Mouse (Mus musculus): ENCODE results near the gene Znrd1as. TPM values are rescaled to one million over a fixed set of nuclear protein-coding genes. Genes with fewer than 3 reads are reported as not detected.
"Not testable (repeated sequence)": the region's sequence is repeated elsewhere in the genome, so short reads cannot be mapped to it uniquely, and the experiment has no call there.

Gene Znrd1as
- total and polyA plus RNA-seq, 2 experiments from 2014 or later, result 8.2 TPM; not detected in 1

- 30% methylated on average over 5 of the region's 5 CpGs for WGBS
- H3K27me3 ChIP-seq (ENCODE audit: control insufficient read depth, insufficient read depth, low read length), result peaks cover 23% of the 10 kb centered on the region
- H3K4me3 ChIP-seq (ENCODE audit: low read depth, low read length), result peak within 1 kb of the TSS; percentile 6; the same call in 1 of the 2 replicates
- no peaks in the 10 kb centered on the region for H3K4me1 ChIP-seq (ENCODE audit: control insufficient read depth, insufficient read depth)
- no peak for DNase-seq (ENCODE audit: low spot score)
- H3K36me3 ChIP-seq (replicated peaks; ENCODE audit: control insufficient read depth, insufficient read depth, low read length), result no peaks in the 10 kb centered on the region
- no peaks in the 10 kb centered on the region for H3K9me3 ChIP-seq (replicated peaks; ENCODE audit: control insufficient read depth, low read length)
- H3K27ac ChIP-seq (ENCODE audit: low read depth), result no peak within 1 kb of the TSS
- ATAC-seq (ENCODE audit: insufficient read depth, low read depth), result no peak
- no peak within 1 kb of the TSS for H3K9ac ChIP-seq (replicated peaks; ENCODE audit: low read depth, low read length)
- no peak for TF ChIP-seq EP300 (IDR thresholded peaks at IDR 0.05; ENCODE audit: low read depth)
- TF ChIP-seq CTCF (IDR thresholded peaks at IDR 0.05; ENCODE audit: low read depth), result no peak
- H3K4me2 ChIP-seq (ENCODE audit: low read depth, low read length), result peak within 1 kb of the TSS; percentile 32
Observed at GRCm38 (mm10) chr17:36989437-36989836, 31.0 kb downstream of the Znrd1as start, which contains the start of gene H2-M5. H2-M5 (minus strand) TSS chr17:36989537.

- peaks cover 23% of the 10 kb centered on the region for H3K27me3 ChIP-seq (ENCODE audit: control insufficient read depth, insufficient read depth, low read length)
- H3K4me1 ChIP-seq (ENCODE audit: control insufficient read depth, insufficient read depth); H3K9me3 ChIP-seq (replicated peaks; ENCODE audit: control insufficient read depth, low read length); DNase-seq (ENCODE audit: low spot score); H3K36me3 ChIP-seq (replicated peaks; ENCODE audit: control insufficient read depth, insufficient read depth, low read length); ATAC-seq (ENCODE audit: insufficient read depth, low read depth); H3K27ac ChIP-seq (ENCODE audit: low read depth); H3K9ac ChIP-seq (replicated peaks; ENCODE audit: low read depth, low read length); H3K4me2 ChIP-seq (ENCODE audit: low read depth, low read length); H3K4me3 ChIP-seq (ENCODE audit: low read depth, low read length): not testable (repeated sequence)
- WGBS, result 96% methylated on average over 5 of the region's 6 CpGs
Observed at GRCm38 (mm10) chr17:36990630-36991029, 32.2 kb downstream of the Znrd1as start.

GRCm38 (mm10) chr17:36992336-36993104 lies 34.1 kb downstream of the Znrd1as start:
- WGBS, result 48% methylated on average over 3 of the region's 3 CpGs

GRCm38 (mm10) chr17:36993770-36994325 lies 35.5 kb downstream of the Znrd1as start:
- H3K36me3 ChIP-seq (replicated peaks; ENCODE audit: control insufficient read depth, insufficient read depth, low read length), result no peaks in the 10 kb centered on the region
- no peak overlapping the region for H3K27ac ChIP-seq (ENCODE audit: low read depth)
- ATAC-seq (ENCODE audit: insufficient read depth, low read depth), result no peak
- H3K4me3 ChIP-seq (ENCODE audit: low read depth, low read length), result no peak overlapping the region
- no peak overlapping the region for H3K9ac ChIP-seq (replicated peaks; ENCODE audit: low read depth, low read length)
- TF ChIP-seq EP300 (IDR thresholded peaks at IDR 0.05; ENCODE audit: low read depth) (no peak), CTCF (IDR thresholded peaks at IDR 0.05; ENCODE audit: low read depth) (no peak)
- no peak overlapping the region for H3K4me2 ChIP-seq (ENCODE audit: low read depth, low read length)
- H3K27me3 ChIP-seq (ENCODE audit: control insufficient read depth, insufficient read depth, low read length), result peaks cover 8% of the 10 kb centered on the region
- DNase-seq (ENCODE audit: low spot score), result no peak
- H3K4me1 ChIP-seq (ENCODE audit: control insufficient read depth, insufficient read depth), result no peaks in the 10 kb centered on the region
- 90% methylated on average over 4 of the region's 4 CpGs for WGBS
- no peaks in the 10 kb centered on the region for H3K9me3 ChIP-seq (replicated peaks; ENCODE audit: control insufficient read depth, low read length)

More at GRCm38 (mm10) chr17:36992336-36993104, 34.1 kb downstream of the Znrd1as start:
- no peak overlapping the region for H3K27ac ChIP-seq (ENCODE audit: low read depth)
- no peaks in the 10 kb centered on the region for H3K36me3 ChIP-seq (replicated peaks; ENCODE audit: control insufficient read depth, insufficient read depth, low read length)
- no peak overlapping the region for H3K4me3 ChIP-seq (ENCODE audit: low read depth, low read length)
- no peaks in the 10 kb centered on the region for H3K4me1 ChIP-seq (ENCODE audit: control insufficient read depth, insufficient read depth)
- no peak for TF ChIP-seq CTCF (IDR thresholded peaks at IDR 0.05; ENCODE audit: low read depth)
- no peak for TF ChIP-seq EP300 (IDR thresholded peaks at IDR 0.05; ENCODE audit: low read depth)
- H3K9ac ChIP-seq (replicated peaks; ENCODE audit: low read depth, low read length), result no peak overlapping the region
- DNase-seq (ENCODE audit: low spot score) (no peak), ATAC-seq (ENCODE audit: insufficient read depth, low read depth) (no peak)
- peaks cover 21% of the 10 kb centered on the region for H3K27me3 ChIP-seq (ENCODE audit: control insufficient read depth, insufficient read depth, low read length)
- H3K4me2 ChIP-seq (ENCODE audit: low read depth, low read length), result no peak overlapping the region
- H3K9me3 ChIP-seq (replicated peaks; ENCODE audit: control insufficient read depth, low read length), result no peaks in the 10 kb centered on the region

- H3K27me3 ChIP-seq (ENCODE audit: control insufficient read depth, insufficient read depth, low read length), result peaks cover under 1% of the 10 kb centered on the region; the same call in 1 of the 2 replicates
- no peak for TF ChIP-seq CTCF (IDR thresholded peaks at IDR 0.05; ENCODE audit: low read depth)
- TF ChIP-seq EP300 (IDR thresholded peaks at IDR 0.05; ENCODE audit: low read depth), result no peak
- no peak overlapping the region for H3K4me3 ChIP-seq (ENCODE audit: low read depth, low read length)
- no peak overlapping the region for H3K9ac ChIP-seq (replicated peaks; ENCODE audit: low read depth, low read length)
- WGBS, result 75% methylated on average over 2 of the region's 2 CpGs
- H3K9me3 ChIP-seq (replicated peaks; ENCODE audit: control insufficient read depth, low read length), result no peaks in the 10 kb centered on the region
- no peak overlapping the region for H3K27ac ChIP-seq (ENCODE audit: low read depth)
- DNase-seq (ENCODE audit: low spot score) (no peak), ATAC-seq (ENCODE audit: insufficient read depth, low read depth) (no peak)
- H3K36me3 ChIP-seq (replicated peaks; ENCODE audit: control insufficient read depth, insufficient read depth, low read length), result no peaks in the 10 kb centered on the region
- H3K4me2 ChIP-seq (ENCODE audit: low read depth, low read length), result no peak overlapping the region
- H3K4me1 ChIP-seq (ENCODE audit: control insufficient read depth, insufficient read depth), result no peaks in the 10 kb centered on the region
Observed at GRCm38 (mm10) chr17:36994528-36994927, 36.1 kb downstream of the Znrd1as start.
